Mouse (Mus musculus) megakaryocyte, embryonic 14.5 days (primary cell): Measurements from ENCODE around the gene Hdac7. TPM values are rescaled to one million over a fixed set of nuclear protein-coding genes. Genes with fewer than 3 reads are reported as not detected.

Experiments used
- H3K27me3 ChIP-seq: replicated peaks from 2 replicates; pipeline ENCODE3; 2012; ENCODE audit warnings: inconsistent platforms
- H3K36me3 ChIP-seq: replicated peaks from 2 replicates; pipeline ENCODE3; 2012; ENCODE audit warnings: low read length, inconsistent platforms, mixed read lengths
- H3K4me1 ChIP-seq: 2 replicates; pipeline ENCODE4 v1.6.1; 2012; ENCODE audit warnings: inconsistent platforms
- H3K4me3 ChIP-seq: replicated peaks from 2 replicates; pipeline ENCODE3; 2012; ENCODE audit warnings: moderate library complexity, mild to moderate bottlenecking, inconsistent platforms
- H3K9me3 ChIP-seq: 2 replicates; pipeline ENCODE4 v1.6.1; 2012; ENCODE audit warnings: inconsistent platforms
- FLI1 ChIP-seq: IDR thresholded peaks from 2 replicates; pipeline ENCODE4 v1.6.1; 2012; ENCODE audit warnings: low read length, inconsistent platforms, mixed read lengths
- GATA1 ChIP-seq: IDR thresholded peaks from 3 replicates; pipeline ENCODE4 v1.6.1; 2012; ENCODE audit warnings: mixed read lengths, low read length, inconsistent platforms, borderline replicate concordance
- polyA plus RNA-seq: library from polyadenylated mRNA; stranded (reverse); fragments of >175 nt; gene quantifications from 2 replicates; pipeline ENCODE4 v1.2.3, GENCODE M21; 2012; ENCODE audit warnings: low replicate concordance; ENCODE audit not compliant: insufficient read depth

Gene Hdac7
- polyA plus RNA-seq, 1 experiment = 31.2 TPM

GRCm38 (mm10) chr15:97808532-97808931, 35.8 kb downstream of the Hdac7 start:
- TF ChIP-seq FLI1 = no peak
- TF ChIP-seq GATA1 = no peak
- Histone ChIP-seq H3K36me3 (peaks cover 59% of the 10 kb centered on the region), H3K9me3 (no peaks in the 10 kb centered on the region), H3K27me3 (peaks cover 2% of the 10 kb centered on the region), H3K4me3 (no peak overlapping the region), H3K4me1 (peaks cover 33% of the 10 kb centered on the region)

DNA sequence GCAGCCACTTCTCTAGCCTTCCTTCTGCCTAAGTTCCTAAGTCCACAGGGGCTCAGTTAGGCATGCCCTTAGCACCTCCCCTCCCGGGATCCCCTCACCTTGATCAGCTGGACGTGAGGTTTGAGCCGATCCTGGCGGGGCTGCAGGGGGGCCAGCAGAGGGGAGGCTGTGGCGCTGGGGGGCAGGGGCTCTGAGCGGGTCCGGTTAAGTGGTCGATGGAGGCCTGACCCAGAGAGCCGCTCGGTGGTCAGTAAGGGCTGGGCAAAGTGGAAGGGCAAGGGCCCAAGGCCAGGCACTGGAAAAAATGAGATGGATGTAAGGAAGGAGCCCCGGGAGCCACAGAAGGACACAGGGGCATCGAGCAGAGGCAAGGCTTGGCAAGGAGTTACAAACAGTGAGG, 36.4 kb downstream of the Hdac7 start:
- Histone ChIP-seq H3K9me3 (no peaks in the 10 kb centered on the region), H3K27me3 (peaks cover 2% of the 10 kb centered on the region), H3K4me1 (peaks cover 26% of the 10 kb centered on the region), H3K36me3 (peaks cover 61% of the 10 kb centered on the region), H3K4me3 (no peak overlapping the region)
- TF ChIP-seq FLI1 = no peak
- TF ChIP-seq GATA1 = no peak

GRCm38 (mm10) chr15:97802575-97802974, 41.7 kb downstream of the Hdac7 start:
- H3K36me3 ChIP-seq = peaks cover 71% of the 10 kb centered on the region
- peaks cover 26% of the 10 kb centered on the region for H3K4me1 ChIP-seq
- H3K4me3 ChIP-seq = no peak overlapping the region
- TF ChIP-seq GATA1 (no peak), FLI1 (no peak)
- no peaks in the 10 kb centered on the region for H3K27me3 ChIP-seq
- no peaks in the 10 kb centered on the region for H3K9me3 ChIP-seq

DNA sequence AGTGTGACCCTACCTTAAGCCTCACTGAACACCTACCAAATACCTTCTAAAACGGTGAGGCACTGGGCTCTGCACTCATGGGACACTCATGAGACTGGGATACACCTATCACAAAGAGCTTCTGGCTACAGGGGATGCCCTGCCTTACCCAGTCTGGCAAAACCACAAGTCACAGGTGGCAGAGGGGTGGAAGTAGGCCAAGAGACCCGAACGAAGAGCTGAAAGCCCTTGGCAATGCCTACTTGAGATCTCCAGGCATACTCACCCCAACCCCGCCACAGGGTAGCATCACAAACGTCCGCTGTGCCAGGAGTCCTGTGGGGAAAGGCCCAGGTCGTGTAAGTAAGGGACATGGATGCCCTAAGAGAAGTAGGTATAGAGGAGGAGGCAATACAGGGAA, 42.5 kb downstream of the Hdac7 start:
- TF ChIP-seq GATA1 (no peak), FLI1 (no peak)
- Histone ChIP-seq H3K4me1 (peaks cover 26% of the 10 kb centered on the region), H3K4me3 (no peak overlapping the region), H3K9me3 (no peaks in the 10 kb centered on the region), H3K27me3 (no peaks in the 10 kb centered on the region), H3K36me3 (peaks cover 71% of the 10 kb centered on the region)

DNA sequence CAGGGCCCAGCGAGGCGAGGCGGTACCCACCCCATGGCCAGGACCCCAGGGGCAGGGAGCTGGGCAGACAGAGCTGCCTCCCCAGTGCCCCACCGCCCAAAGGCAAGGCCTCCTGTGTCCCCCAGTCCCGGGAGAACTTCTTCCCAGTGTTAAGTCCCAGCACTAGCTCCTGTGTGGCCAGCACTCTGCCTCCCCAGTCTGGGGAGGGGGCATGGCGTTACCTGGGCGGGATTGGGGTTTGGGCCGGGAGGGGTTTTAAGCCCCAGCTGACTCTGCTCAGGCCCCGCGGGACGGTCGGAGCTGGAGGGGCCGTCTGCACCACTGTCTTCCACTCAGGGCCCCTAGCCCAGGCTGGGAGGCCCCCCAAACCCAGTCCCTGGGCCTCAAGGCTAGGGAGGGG, 43.4 kb downstream of the Hdac7 start:
- H3K4me1 ChIP-seq = peaks cover 26% of the 10 kb centered on the region
- TF ChIP-seq FLI1 (no peak), GATA1 (no peak)

GRCm38 (mm10) chr15:97799446-97799845, 44.9 kb downstream of the Hdac7 start:
- TF ChIP-seq GATA1 (no peak), FLI1 (no peak)
- H3K4me3 ChIP-seq = no peak overlapping the region
- peaks cover 83% of the 10 kb centered on the region for H3K36me3 ChIP-seq
- H3K4me1 ChIP-seq = peaks cover 26% of the 10 kb centered on the region
- H3K9me3 ChIP-seq = no peaks in the 10 kb centered on the region
- H3K27me3 ChIP-seq = no peaks in the 10 kb centered on the region

More for the DNA sequence above, 43.4 kb downstream of the Hdac7 start:
- Histone ChIP-seq H3K36me3 (peaks cover 75% of the 10 kb centered on the region), H3K4me3 (no peak overlapping the region), H3K27me3 (no peaks in the 10 kb centered on the region), H3K9me3 (no peaks in the 10 kb centered on the region)

DNA sequence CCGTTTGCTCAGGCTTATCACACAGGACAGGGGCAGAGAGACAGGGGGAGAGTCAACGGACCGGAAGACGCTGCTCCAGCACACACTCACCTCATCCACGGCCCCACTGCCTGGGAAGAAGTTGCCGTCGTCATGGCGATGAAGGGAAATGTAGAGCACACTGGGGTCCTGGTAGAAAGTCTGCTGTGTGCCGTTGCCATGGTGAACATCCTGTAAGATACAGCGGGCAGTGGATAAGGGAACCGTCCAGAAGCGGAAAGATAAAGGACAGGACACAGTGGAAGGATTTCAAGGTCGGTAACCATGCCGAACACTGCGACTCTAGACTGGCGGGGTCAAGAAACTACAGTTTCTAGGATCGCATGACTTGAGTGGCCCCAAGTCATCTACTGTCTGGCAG, 46.2 kb downstream of the Hdac7 start:
- H3K27me3 ChIP-seq = no peaks in the 10 kb centered on the region
- peaks cover 36% of the 10 kb centered on the region for H3K4me1 ChIP-seq
- no peak overlapping the region for H3K4me3 ChIP-seq
- TF ChIP-seq GATA1 (no peak), FLI1 (no peak)
- no peaks in the 10 kb centered on the region for H3K9me3 ChIP-seq
- H3K36me3 ChIP-seq = peaks cover 97% of the 10 kb centered on the region

- Histone ChIP-seq H3K9me3 (no peaks in the 10 kb centered on the region), H3K36me3 (peaks cover 98% of the 10 kb centered on the region), H3K27me3 (no peaks in the 10 kb centered on the region), H3K4me1 (peaks cover 46% of the 10 kb centered on the region), H3K4me3 (no peak overlapping the region)
- TF ChIP-seq FLI1 (no peak), GATA1 (no peak)
These were observed 47.5 kb downstream of the Hdac7 start for GRCm38 (mm10) chr15:97796674-97797310.

GRCm38 (mm10) chr15:97795559-97796235, 48.6 kb downstream of the Hdac7 start:
- peaks cover 47% of the 10 kb centered on the region for H3K4me1 ChIP-seq
- no peak for TF ChIP-seq GATA1
- H3K9me3 ChIP-seq = no peaks in the 10 kb centered on the region
- H3K27me3 ChIP-seq = no peaks in the 10 kb centered on the region
- peaks cover 98% of the 10 kb centered on the region for H3K36me3 ChIP-seq
- no peak overlapping the region for H3K4me3 ChIP-seq

GRCm38 (mm10) chr15:97794268-97794667, 50.0 kb downstream of the Hdac7 start:
- TF ChIP-seq GATA1 (no peak), FLI1 (no peak)
- peaks cover 97% of the 10 kb centered on the region for H3K36me3 ChIP-seq
- H3K4me1 ChIP-seq = peaks cover 53% of the 10 kb centered on the region
- no peak overlapping the region for H3K4me3 ChIP-seq
- no peaks in the 10 kb centered on the region for H3K27me3 ChIP-seq
- H3K9me3 ChIP-seq = no peaks in the 10 kb centered on the region
